Mouse (Mus musculus) ES-Bruce4 (cell line): ENCODE data around the gene Pld5.

Source experiments
- CTCF ChIP-seq: IDR thresholded peaks from one replicate; pipeline ENCODE4 v1.8.1; 2011; ENCODE audit warnings: low read depth, low read length
- EP300 ChIP-seq: IDR thresholded peaks from 2 replicates; pipeline ENCODE4 v1.6.1; 2011; ENCODE audit warnings: low read depth, low read length; ENCODE audit not compliant: insufficient read depth
- POLR2A ChIP-seq: IDR thresholded peaks from one replicate; pipeline ENCODE4 v1.8.1; 2011; ENCODE audit warnings: low read length; ENCODE audit not compliant: insufficient read depth

DNA sequence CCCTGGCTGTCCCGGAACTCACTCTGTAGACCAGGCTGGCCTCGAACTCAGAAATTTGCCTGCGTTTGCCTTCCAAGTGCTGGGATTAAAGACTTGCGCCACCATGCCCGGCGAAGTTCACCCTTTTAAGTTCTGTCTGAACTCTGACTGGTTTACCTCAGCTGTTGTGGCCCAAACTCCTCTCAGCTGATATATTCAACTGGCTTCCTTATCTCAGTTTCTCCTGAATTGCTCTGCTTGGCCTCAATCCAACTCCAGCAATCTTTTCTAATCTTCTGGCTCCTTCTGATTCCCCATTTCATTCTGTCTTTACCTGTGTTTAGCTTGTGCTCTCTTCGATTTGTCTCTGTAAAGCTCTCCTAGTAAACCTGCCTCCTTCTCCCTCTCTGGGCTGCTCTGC, 331.9 kb downstream of the Pld5 start:
- no peak for TF ChIP-seq CTCF
- TF ChIP-seq EP300: no peak
- TF ChIP-seq POLR2A: no peak
